Mouse (Mus musculus) hindlimb bud, embryonic 11.5 days (tissue): Measurements from ENCODE around the gene Mfap4.

Experiments used
- DNase-seq: peaks from one replicate; pipeline ENCODE4 v3.0.0-alpha.2; 2012; ENCODE audit warnings: low read depth, low spot score; ENCODE audit errors: extremely low spot score

The Mfap4 gene

DNA sequence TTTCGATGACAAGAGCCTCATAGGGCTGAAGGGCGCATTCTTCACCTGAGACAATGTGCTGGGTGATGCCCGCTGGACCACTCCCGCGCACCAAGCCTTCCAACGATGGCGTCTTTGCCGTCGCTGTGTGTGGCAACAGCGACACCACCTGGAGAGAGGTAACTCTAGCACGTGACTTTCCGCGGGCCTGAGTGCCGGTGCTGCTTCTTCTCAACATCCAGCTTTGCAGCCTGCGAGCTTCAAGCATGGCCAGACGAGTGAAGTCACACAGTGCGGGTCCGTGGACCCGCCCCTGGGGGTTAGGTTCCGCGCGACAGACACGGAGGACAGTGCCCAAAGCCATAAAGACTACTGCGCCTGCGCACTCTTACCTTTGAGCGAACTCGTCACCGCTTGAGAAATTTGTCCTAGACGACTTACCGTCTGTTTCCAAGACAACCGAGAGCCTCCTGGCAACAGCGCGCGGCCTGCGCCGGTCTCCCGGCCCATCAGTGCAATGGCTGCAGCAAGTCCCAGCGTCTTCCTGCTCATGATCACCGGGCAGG lies 19.6 kb downstream of the Mfap4 start, which contains the start of gene B9d1:
Gene B9d1, plus strand, starts transcription at position 432 of the 545 bp plus-strand sequence.
- DNase-seq: peak; percentile 96

DNA sequence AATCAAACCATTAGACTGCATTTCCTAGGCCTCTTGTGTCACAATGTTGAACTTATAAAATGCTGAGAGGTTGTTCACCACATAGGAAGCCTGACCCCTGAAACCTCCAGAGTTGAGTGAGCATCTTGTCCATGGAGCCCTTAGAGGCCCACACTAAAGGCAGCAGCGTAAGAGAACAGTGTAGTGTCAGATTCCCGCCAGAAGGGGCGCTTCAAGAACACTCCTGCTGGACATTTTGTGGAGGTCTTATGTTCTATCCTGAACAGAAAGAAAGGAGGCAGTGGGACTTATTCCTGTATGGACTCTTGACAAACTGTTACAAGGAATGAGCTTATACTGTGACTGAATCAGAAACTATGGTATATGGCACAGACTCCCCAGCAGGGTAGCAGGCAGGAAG lies 29.7 kb downstream of the Mfap4 start:
- no peak for DNase-seq

GRCm38 (mm10) chr11:61517971-61518370 lies 32.7 kb downstream of the Mfap4 start:
- no peak for DNase-seq

GRCm38 (mm10) chr11:61518871-61519270 lies 33.6 kb downstream of the Mfap4 start:
- DNase-seq: no peak

- no peak for DNase-seq
These were observed 34.4 kb downstream of the Mfap4 start for GRCm38 (mm10) chr11:61519484-61520107.

DNA sequence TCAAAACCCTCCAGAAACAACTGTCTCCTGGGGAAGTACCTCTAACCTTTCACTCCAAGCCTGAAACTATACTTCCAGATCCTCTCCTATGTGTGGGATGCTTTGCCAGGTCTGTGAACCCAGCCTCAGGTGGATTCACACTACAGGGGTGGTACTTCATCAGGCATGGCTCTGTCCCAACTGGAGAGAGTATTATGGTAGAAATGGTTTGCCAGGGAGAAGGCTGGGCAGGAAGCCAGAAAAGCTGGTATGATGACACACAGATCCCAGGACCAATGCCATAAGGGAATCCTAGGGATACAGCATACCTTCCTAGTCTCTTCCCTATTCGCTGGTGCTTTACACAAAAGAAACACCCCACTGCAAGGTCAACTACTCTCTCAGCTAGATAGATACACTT lies 41.6 kb downstream of the Mfap4 start:
- DNase-seq: no peak

GRCm38 (mm10) chr11:61529268-61529713 lies 44.1 kb downstream of the Mfap4 start:
- no peak for DNase-seq

- DNase-seq: no peak
These were observed 47.6 kb downstream of the Mfap4 start for GRCm38 (mm10) chr11:61532820-61533219.

- no peak for DNase-seq
These were observed 48.3 kb downstream of the Mfap4 start for GRCm38 (mm10) chr11:61533571-61533970.

- DNase-seq: no peak
These were observed 50.3 kb downstream of the Mfap4 start for GRCm38 (mm10) chr11:61535530-61535929.

- no peak for DNase-seq
These were observed 51.7 kb downstream of the Mfap4 start for GRCm38 (mm10) chr11:61536952-61537351.

- no peak for DNase-seq
These were observed 52.1 kb downstream of the Mfap4 start for GRCm38 (mm10) chr11:61537362-61537761.
